Mouse (Mus musculus) brain, adult 2 months (tissue): ENCODE measurements around the gene Tmem214.

Experiments
- DNase-seq: peaks from one replicate; pipeline ENCODE4 v3.0.0; 2011; ENCODE audit warnings: low read depth, low spot score

Tmem214 gene

GRCm38 (mm10) chr5:30914849-30915248 lies 47.0 kb downstream of the Tmem214 start:
- no peak for DNase-seq

GRCm38 (mm10) chr5:30915456-30915855 lies 47.6 kb downstream of the Tmem214 start:
- no peak for DNase-seq

GRCm38 (mm10) chr5:30915974-30916433 lies 48.2 kb downstream of the Tmem214 start:
- DNase-seq, result peak; percentile 98

DNA sequence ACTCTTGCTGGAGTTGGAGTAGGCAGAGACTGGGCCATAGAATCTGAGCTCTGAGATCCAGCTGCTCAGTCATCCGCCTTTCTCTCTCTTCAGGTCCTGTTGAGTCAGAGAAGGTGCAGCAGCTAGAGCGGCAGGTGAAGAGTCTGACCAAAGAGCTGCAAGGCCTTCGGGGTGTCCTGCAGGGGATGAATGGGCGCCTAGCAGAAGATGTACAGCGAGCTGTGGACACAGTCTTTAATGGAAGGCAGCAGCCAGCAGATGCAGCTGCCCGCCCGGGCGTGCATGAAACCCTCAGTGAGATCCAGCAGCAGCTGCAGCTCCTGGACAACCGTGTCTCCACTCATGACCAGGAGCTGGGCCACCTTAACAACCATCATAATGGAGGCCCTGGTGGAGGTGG lies 49.0 kb downstream of the Tmem214 start:
- no peak for DNase-seq

DNA sequence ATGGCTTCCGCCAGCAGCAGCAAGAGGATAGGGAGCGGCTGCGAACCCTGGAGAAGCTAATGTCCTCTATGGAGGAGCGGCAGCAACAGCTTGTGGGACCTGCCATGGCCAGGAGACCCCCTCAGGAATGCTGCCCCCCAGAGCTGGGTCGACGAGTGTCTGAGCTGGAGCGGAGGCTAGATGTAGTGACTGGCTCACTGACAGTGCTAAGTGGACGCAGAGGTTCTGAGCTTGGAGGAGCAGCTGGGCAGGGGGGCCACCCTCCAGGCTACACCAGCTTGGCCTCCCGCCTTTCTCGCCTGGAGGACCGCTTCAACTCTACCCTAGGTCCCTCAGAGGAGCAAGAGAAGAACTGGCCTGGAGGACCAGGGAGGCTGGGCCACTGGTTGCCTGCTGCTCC lies 49.5 kb downstream of the Tmem214 start:
- no peak for DNase-seq

DNA sequence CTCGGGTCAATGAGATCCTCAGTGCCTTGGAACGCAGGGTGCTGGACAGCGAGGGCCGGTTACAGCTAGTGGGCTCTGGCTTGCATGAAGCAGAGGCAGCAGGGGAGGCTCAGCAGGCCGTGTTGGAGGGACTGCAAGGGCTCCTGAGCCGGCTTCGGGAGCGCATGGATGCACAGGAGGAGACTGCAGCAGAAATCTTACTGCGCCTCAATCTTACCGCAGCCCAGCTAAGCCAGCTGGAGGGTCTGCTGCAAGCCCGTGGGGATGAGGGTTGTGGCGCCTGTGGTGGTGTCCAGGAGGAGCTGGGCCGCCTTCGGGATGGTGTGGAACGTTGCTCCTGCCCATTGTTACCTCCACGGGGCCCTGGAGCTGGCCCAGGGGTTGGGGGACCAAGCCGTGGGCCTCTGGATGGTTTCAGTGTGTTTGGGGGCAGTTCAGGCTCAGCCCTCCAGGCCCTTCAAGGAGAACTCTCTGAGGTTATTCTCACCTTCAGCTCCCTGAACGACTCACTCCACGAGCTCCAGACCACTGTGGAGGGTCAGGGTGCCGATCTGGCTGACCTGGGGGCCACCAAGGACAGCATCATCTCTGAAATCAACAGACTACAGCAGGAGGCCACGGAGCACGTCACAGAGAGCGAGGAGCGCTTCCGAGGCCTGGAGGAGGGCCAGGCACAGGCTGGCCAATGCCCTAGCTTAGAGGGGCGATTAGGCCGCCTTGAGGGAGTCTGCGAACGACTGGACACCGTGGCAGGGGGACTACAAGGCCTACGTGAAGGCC lies 50.3 kb downstream of the Tmem214 start:
- DNase-seq, result no peak

- no peak for DNase-seq
Observed at GRCm38 (mm10) chr5:30918691-30919090, 50.9 kb downstream of the Tmem214 start.

GRCm38 (mm10) chr5:30919831-30920614 lies 52.2 kb downstream of the Tmem214 start:
- DNase-seq, result no peak

DNA sequence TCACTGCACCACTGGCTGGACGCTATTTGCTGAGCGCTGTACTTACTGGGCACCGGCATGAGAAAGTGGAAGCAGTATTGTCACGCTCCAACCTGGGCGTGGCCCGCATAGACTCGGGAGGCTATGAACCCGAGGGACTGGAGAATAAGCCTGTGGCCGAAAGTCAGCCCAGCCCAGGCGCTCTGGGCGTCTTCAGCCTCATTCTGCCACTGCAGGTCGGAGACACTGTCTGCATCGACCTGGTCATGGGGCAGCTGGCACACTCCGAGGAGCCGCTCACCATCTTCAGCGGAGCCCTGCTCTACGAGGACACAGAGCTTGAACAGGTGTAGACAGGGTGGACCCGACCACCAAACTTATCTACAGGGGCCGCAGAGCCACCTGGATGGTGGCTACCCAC lies 52.8 kb downstream of the Tmem214 start:
- DNase-seq, result no peak

DNA sequence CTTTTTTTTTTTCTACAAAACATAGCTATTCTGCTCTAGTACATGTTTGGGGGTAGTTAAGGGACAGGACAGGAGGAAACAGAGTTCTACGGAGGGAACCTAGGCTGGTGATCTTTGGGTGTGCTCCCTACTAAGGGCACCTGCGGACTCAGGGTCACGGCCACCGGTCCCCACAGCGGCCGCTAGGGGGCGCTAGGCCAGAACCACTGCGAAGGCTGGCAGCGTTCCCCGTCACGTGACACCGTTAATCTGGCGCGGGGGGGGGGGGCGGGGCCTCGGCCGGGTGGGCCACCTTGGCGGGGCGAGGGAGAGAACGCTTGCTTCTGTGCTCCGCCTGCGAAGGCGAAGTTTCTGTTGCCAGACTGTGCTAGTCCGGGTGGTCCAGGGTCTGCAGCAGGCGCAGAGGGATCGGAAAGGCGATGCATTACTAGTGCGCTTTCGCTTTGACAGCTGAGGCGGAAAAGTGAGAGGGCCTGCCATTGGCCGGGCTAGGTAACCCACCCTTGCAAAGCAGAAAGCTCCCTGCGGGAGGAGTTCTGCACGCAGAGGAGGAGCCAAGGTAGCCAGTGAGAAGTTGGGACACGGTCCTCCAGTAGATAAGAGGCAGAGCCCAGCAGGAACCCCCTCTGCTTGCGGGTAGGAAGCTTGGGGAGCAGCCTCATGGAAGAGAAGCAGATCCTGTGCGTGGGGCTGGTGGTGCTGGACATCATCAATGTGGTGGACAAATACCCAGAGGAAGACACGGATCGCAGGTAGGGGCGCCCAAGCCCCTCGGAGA lies 53.6 kb downstream of the Tmem214 start, which contains the start of gene Khk:
Khk (plus strand) TSS at position 176 of the 778 bp plus-strand sequence.
- DNase-seq, result peak; percentile 94

- no peak for DNase-seq
Observed at GRCm38 (mm10) chr5:30922581-30923041, 54.8 kb downstream of the Tmem214 start.

DNA sequence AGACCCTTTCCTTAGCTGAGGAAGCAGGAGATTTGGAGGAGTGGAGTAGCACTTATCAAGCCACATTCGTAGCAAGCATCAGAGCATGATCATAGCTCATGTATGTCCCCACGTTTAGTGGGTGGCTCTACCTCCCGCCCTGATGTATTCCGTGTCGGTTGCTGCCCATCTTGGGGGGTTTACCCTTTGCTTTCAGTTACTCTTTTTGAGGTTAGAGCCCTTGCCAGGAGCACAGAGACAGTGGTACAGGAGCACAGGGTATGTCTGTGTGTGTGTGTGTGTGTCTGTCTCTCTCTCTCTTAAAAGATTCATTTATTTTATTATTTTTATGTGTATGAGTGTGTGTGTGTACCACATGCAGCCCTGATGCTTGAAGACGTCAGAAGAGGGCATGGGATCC lies 55.3 kb downstream of the Tmem214 start:
- no peak for DNase-seq

DNA sequence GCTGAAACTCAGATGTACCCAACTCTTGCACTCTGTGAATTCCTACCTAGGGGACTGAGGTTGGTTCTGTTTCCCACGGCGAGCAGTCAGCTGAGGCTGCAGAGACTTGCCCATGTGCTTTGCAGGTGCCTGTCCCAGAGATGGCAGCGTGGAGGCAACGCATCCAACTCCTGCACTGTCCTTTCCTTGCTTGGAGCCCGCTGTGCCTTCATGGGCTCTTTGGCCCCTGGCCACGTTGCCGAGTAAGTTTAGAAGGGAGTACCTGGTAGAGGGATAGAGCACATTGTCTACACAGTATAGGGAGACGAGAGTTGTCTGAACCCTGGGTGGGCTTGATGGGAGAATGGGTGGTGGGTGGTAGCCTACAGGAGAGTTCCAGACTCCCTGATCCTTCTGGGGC lies 56.8 kb downstream of the Tmem214 start:
- DNase-seq, result no peak

DNA sequence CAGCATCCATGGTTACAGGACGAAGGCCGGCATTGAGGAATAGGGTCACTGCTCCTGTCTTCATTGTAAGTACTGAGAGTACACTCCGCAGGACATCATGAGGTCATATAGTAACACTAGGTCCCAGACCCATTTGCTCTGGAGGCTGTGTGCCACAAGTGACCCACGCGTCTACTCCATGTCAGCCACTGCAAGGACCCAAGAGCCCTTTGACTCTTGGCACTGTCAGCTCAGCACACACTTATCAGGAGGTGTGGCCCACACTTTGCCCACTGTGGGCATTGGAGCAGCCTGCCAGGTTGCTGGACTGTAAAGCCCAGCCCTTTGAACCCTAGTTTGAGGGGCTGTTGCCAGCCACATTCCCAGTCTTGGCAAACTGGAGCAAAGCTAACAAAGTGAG lies 57.4 kb downstream of the Tmem214 start:
- DNase-seq, result no peak

DNA sequence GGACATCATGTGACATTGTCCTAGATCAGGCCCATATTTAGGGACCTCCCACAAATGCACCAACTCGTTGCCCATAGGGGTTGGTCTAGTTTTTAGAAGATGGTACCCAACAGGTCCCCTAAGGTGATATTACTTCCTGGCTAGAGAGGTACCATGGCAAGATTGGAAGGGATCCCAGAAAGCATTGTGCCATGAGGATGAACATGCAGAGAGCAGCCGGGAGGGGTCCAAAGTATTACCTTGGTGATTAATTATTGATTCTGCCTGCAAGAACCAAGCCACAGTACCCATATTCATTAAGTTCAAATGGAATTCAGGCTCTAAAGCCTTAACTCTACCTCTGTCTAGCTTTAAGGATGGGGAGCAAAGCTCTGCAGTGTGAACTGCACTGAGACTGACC lies 58.3 kb downstream of the Tmem214 start:
- DNase-seq, result no peak

- peak; percentile 85 for DNase-seq
Observed at GRCm38 (mm10) chr5:30927945-30928529, 60.2 kb downstream of the Tmem214 start.
